Mouse (Mus musculus) heart, postnatal 0 days (tissue): ENCODE results near the gene Tgfbr3l. TPM values are rescaled to one million over a fixed set of nuclear protein-coding genes. Genes with fewer than 3 reads are reported as not detected.

Experiments used
- ATAC-seq: fragments of 200-750 bp; cut with Nextera tagmentation; 2 replicates; pipeline ENCODE4 v1.8.0; 2017; ENCODE audit warnings: low read depth, moderate number of reproducible peaks, moderate library complexity; ENCODE audit not compliant: insufficient read depth
- DNase-seq: peaks from one replicate; pipeline ENCODE4 v3.0.0-alpha.2; 2016; ENCODE audit warnings: low spot score
- H3K27ac ChIP-seq: fragments of 300-500 bp; sonication (generic); 2 replicates; pipeline ENCODE4 v1.5.1; 2014; ENCODE audit warnings: low read depth, mild to moderate bottlenecking
- H3K27me3 ChIP-seq: fragments of 300-500 bp; sonication (generic); 2 replicates; pipeline ENCODE4 v1.6.1; 2014; ENCODE audit warnings: low read length, mixed read lengths; ENCODE audit not compliant: control insufficient read depth, insufficient read depth
- H3K36me3 ChIP-seq: fragments of 300-500 bp; sonication (generic); replicated peaks from 2 replicates; pipeline ENCODE4 v1.6.1; 2014; ENCODE audit warnings: low read length, mixed read lengths; ENCODE audit not compliant: control insufficient read depth, insufficient read depth
- H3K4me1 ChIP-seq: fragments of 300-500 bp; sonication (generic); 2 replicates; pipeline ENCODE4 v1.6.1; 2014; ENCODE audit warnings: antibody characterized with exemption; ENCODE audit not compliant: control insufficient read depth, insufficient read depth
- H3K4me2 ChIP-seq: fragments of 300-500 bp; sonication (generic); 2 replicates; pipeline ENCODE4 v1.6.1; 2014; ENCODE audit warnings: low read depth, mild to moderate bottlenecking, low read length, moderate library complexity
- H3K4me3 ChIP-seq: fragments of 300-500 bp; sonication (generic); 2 replicates; pipeline ENCODE4 v1.5.1; 2014; ENCODE audit warnings: low read depth, low read length
- H3K9ac ChIP-seq: fragments of 300-500 bp; sonication (generic); replicated peaks from 2 replicates; pipeline ENCODE4 v1.6.1; 2014; ENCODE audit warnings: low read depth, low read length, mixed read lengths
- H3K9me3 ChIP-seq: fragments of 300-500 bp; sonication (generic); replicated peaks from 2 replicates; pipeline ENCODE4 v1.6.1; 2016; ENCODE audit warnings: low read length; ENCODE audit not compliant: control insufficient read depth
- CTCF ChIP-seq: IDR thresholded peaks from 2 replicates; pipeline ENCODE4 v1.5.1; 2016; ENCODE audit warnings: antibody characterized with exemption, control low read depth, low read depth
- EP300 ChIP-seq: IDR thresholded peaks from 2 replicates; pipeline ENCODE4 v1.6.1; 2016; ENCODE audit warnings: antibody characterized with exemption, low read depth
- WGBS: fragments of 180-500 bp; shearing (Covaris S2); extraction: QIAGEN DNeasy Blood & Tissue Kit; methylation state at CpG from one replicate; pipeline ENCODE4 v1.1.7; 2014; 5-methylcytosine and 5-hydroxymethylcytosine counted together
- polyA plus RNA-seq: library from polyadenylated mRNA; unstranded; fragments of >200 nt; fragmentation: Nextera tagmentation; extraction: Ambion mirVana; gene quantifications from 2 replicates; pipeline ENCODE4 v1.2.1, GENCODE M21; 2015
- total RNA-seq: library from RNA; depleted of rRNA; stranded (reverse); fragments of >200 nt; gene quantifications from 2 replicates; pipeline ENCODE4 v1.2.3, GENCODE M21; 2014; ENCODE audit warnings: low replicate concordance

Tgfbr3l gene
- total and polyA plus RNA-seq, 2 experiments from 2014 or later = 2.7 to 3.9 TPM

- H3K4me1 ChIP-seq = 0 out of 2 replicates have a peak, but pooled peaks cover 5% of the 10 kb centered on the region
- no peak for DNase-seq
- no peaks in the 10 kb centered on the region for H3K9me3 ChIP-seq
- H3K36me3 ChIP-seq = no peaks in the 10 kb centered on the region
- H3K27ac ChIP-seq = no peak overlapping the region
- H3K4me3 ChIP-seq = no peak overlapping the region
- H3K9ac ChIP-seq = no peak overlapping the region
- TF ChIP-seq EP300 (no peak), CTCF (no peak)
- H3K4me2 ChIP-seq = no peak overlapping the region
- WGBS = 89% methylated on average over 4 of the region's 4 CpGs
- ATAC-seq = no peak
- H3K27me3 ChIP-seq = peaks cover 29% of the 10 kb centered on the region
Measured at GRCm38 (mm10) chr8:4227919-4228318, 20.1 kb upstream of the Tgfbr3l start.

GRCm38 (mm10) chr8:4229784-4230183 is 18.2 kb upstream of the Tgfbr3l start:
- H3K27me3 ChIP-seq = peaks cover 29% of the 10 kb centered on the region
- WGBS = 59% methylated on average over 5 of the region's 5 CpGs
- TF ChIP-seq EP300 (no peak), CTCF (no peak)

GRCm38 (mm10) chr8:4230612-4231351 is 17.2 kb upstream of the Tgfbr3l start:
- Histone ChIP-seq H3K36me3 (no peaks in the 10 kb centered on the region), H3K27me3 (peaks cover 29% of the 10 kb centered on the region), H3K9me3 (no peaks in the 10 kb centered on the region), H3K9ac (no peak overlapping the region), H3K4me1 (0 out of 2 replicates have a peak, but pooled peaks cover 5% of the 10 kb centered on the region), H3K27ac (no peak overlapping the region), H3K4me2 (no peak overlapping the region), H3K4me3 (no peak overlapping the region)
- ATAC-seq = no peak
- TF ChIP-seq CTCF = no peak
- WGBS = 46% methylated on average over 10 of the region's 10 CpGs
- DNase-seq = no peak

More at GRCm38 (mm10) chr8:4229784-4230183, 18.2 kb upstream of the Tgfbr3l start:
- Histone ChIP-seq H3K4me3 (no peak overlapping the region), H3K4me2 (no peak overlapping the region), H3K27ac (no peak overlapping the region), H3K9me3 (no peaks in the 10 kb centered on the region), H3K36me3 (no peaks in the 10 kb centered on the region), H3K9ac (no peak overlapping the region), H3K4me1 (0 out of 2 replicates have a peak, but pooled peaks cover 5% of the 10 kb centered on the region)
- DNase-seq (no peak), ATAC-seq (no peak)

GRCm38 (mm10) chr8:4237814-4238433 is 10.1 kb upstream of the Tgfbr3l start:
- 16% methylated on average over 15 of the region's 15 CpGs for WGBS
- no peaks in the 10 kb centered on the region for H3K27me3 ChIP-seq
- no peaks in the 10 kb centered on the region for H3K9me3 ChIP-seq
- peak overlapping the region; percentile 92 for H3K4me3 ChIP-seq
- DNase-seq (peak; percentile 14), ATAC-seq (no peak)
- peak overlapping the region; percentile 79 for H3K4me2 ChIP-seq
- H3K27ac ChIP-seq = peak overlapping the region; percentile 97
- H3K9ac ChIP-seq = peak overlapping the region; percentile 76
- peaks cover 12% of the 10 kb centered on the region for H3K36me3 ChIP-seq
- no peak for TF ChIP-seq EP300
- no peak for TF ChIP-seq CTCF
- peaks cover 22% of the 10 kb centered on the region for H3K4me1 ChIP-seq

GRCm38 (mm10) chr8:4238434-4239192 is 9.4 kb upstream of the Tgfbr3l start, which contains the start of the genes Map2k7 and Gm49320:
TSS of gene Map2k7 (plus strand) at chr8:4238740.
TSS of gene Gm49320 (plus strand) at chr8:4238865.
- Histone ChIP-seq H3K36me3 (peaks cover 19% of the 10 kb centered on the region), H3K4me3 (peak within 1 kb of the TSS; percentile 92), H3K4me2 (peak within 1 kb of the TSS; percentile 91), H3K27me3 (no peaks in the 10 kb centered on the region), H3K27ac (peak within 1 kb of the TSS; percentile 97), H3K9ac (peak within 1 kb of the TSS; percentile 83), H3K9me3 (no peaks in the 10 kb centered on the region), H3K4me1 (peaks cover 22% of the 10 kb centered on the region)
- DNase-seq (peak; percentile 98), ATAC-seq (peak; percentile 96)
- WGBS = under 1% methylated on average over 61 of the region's 71 CpGs
- TF ChIP-seq EP300 = peak; percentile 61; the same call in 1 of the 2 replicates
- peak; percentile 47 for TF ChIP-seq CTCF
